Mouse (Mus musculus) stomach, postnatal 0 days (tissue): ENCODE measurements around the gene Gabrb1. TPM values are rescaled to one million over a fixed set of nuclear protein-coding genes. Genes with fewer than 3 reads are reported as not detected.
"Not testable (repeated sequence)": the region's sequence is repeated elsewhere in the genome, so short reads cannot be mapped to it uniquely, and the experiment has no call there.

Experiments used
- ATAC-seq: fragments of 200-750 bp; cut with Nextera tagmentation; 2 replicates; pipeline ENCODE4 v1.8.0; 2017; ENCODE audit not compliant: low FRiP score, low TSS enrichment
- DNase-seq: peaks from one replicate; pipeline ENCODE4 v3.0.0-alpha.2; 2016; ENCODE audit warnings: low spot score
- H3K27ac ChIP-seq: fragments of 300-500 bp; sonication (generic); replicated peaks from 2 replicates; pipeline ENCODE4 v1.5.1; 2014; ENCODE audit warnings: mild to moderate bottlenecking, control low read depth
- H3K27me3 ChIP-seq: fragments of 300-500 bp; sonication (generic); 2 replicates; pipeline ENCODE4 v1.6.1; 2014; ENCODE audit warnings: low read length; ENCODE audit not compliant: control insufficient read depth, insufficient read depth
- H3K36me3 ChIP-seq: fragments of 300-500 bp; sonication (generic); 2 replicates; pipeline ENCODE4 v1.6.1; 2014; ENCODE audit warnings: low read length, mixed read lengths; ENCODE audit not compliant: control insufficient read depth, insufficient read depth
- H3K4me1 ChIP-seq: fragments of 300-500 bp; sonication (generic); replicated peaks from 2 replicates; pipeline ENCODE4 v1.6.1; 2014; ENCODE audit warnings: antibody characterized with exemption; ENCODE audit not compliant: control insufficient read depth, insufficient read depth
- H3K4me2 ChIP-seq: fragments of 300-500 bp; sonication (generic); replicated peaks from 2 replicates; pipeline ENCODE4 v1.6.1; 2014; ENCODE audit warnings: low read depth, mild to moderate bottlenecking, control low read depth, moderate library complexity
- H3K4me3 ChIP-seq: fragments of 300-500 bp; sonication (generic); 2 replicates; pipeline ENCODE4 v1.5.1; 2014; ENCODE audit warnings: low read depth, low read length, control low read depth
- H3K9ac ChIP-seq: fragments of 300-500 bp; sonication (generic); 2 replicates; pipeline ENCODE4 v1.6.1; 2014; ENCODE audit warnings: mild to moderate bottlenecking, low read length, control low read depth, mixed read lengths
- H3K9me3 ChIP-seq: fragments of 300-500 bp; sonication (generic); 2 replicates; pipeline ENCODE4 v1.6.1; 2016; ENCODE audit warnings: low read length; ENCODE audit not compliant: control insufficient read depth
- CTCF ChIP-seq: IDR thresholded peaks from 2 replicates; pipeline ENCODE4 v1.5.1; 2016; ENCODE audit warnings: antibody characterized with exemption, low read depth, mild to moderate bottlenecking, moderate library complexity
- EP300 ChIP-seq: optimal IDR thresholded peaks from 2 replicates; pipeline ENCODE3; 2016; ENCODE audit warnings: antibody characterized with exemption
- WGBS: fragments of 180-500 bp; shearing (Covaris S2); extraction: QIAGEN DNeasy Blood & Tissue Kit; methylation state at CpG from one replicate; pipeline ENCODE4 v1.1.7; 2014; 5-methylcytosine and 5-hydroxymethylcytosine counted together
- polyA plus RNA-seq: library from polyadenylated mRNA; unstranded; fragments of >200 nt; fragmentation: Nextera tagmentation; extraction: Ambion mirVana; gene quantifications from 2 replicates; pipeline ENCODE4 v1.2.1, GENCODE M21; 2015

The Gabrb1 gene
- polyA plus RNA-seq, 1 experiment from 2014 or later = 0.10 TPM

GRCm38 (mm10) chr5:72148679-72149078, 490.8 kb downstream of the Gabrb1 start:
- Histone ChIP-seq H3K9ac (no peak overlapping the region), H3K27ac (no peak overlapping the region), H3K36me3 (no peaks in the 10 kb centered on the region), H3K27me3 (no peaks in the 10 kb centered on the region), H3K4me1 (no peaks in the 10 kb centered on the region), H3K4me2 (no peak overlapping the region), H3K9me3 (no peaks in the 10 kb centered on the region), H3K4me3 (no peak overlapping the region)
- WGBS = 51% methylated on average over 5 of the region's 5 CpGs
- DNase-seq (no peak), ATAC-seq (no peak)
- TF ChIP-seq CTCF (no peak), EP300 (no peak)

DNA sequence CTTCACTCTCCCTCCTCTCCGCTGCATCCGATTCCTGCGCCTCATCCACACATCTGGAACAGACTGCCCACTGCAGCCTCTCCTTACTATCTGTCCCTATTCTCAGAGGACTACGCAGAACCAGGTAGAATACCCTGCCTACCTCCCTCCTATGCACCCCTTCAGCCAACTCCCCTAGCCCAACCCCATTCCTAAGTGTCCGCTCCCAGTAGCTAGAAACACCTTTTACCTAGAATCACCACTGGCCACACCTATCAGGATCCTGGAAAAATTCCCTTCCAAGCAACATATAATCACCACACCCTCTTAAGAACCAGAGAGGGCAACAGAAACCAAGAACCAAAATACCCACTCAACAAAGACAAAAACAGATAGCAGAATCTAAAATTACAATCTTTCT, 493.0 kb downstream of the Gabrb1 start:
- Histone ChIP-seq H3K9ac (no peak overlapping the region), H3K4me3 (no peak overlapping the region), H3K36me3 (no peaks in the 10 kb centered on the region), H3K27me3 (no peaks in the 10 kb centered on the region), H3K27ac (no peak overlapping the region), H3K9me3 (no peaks in the 10 kb centered on the region), H3K4me1 (no peaks in the 10 kb centered on the region), H3K4me2 (no peak overlapping the region)
- peak; percentile 25 for DNase-seq
- WGBS = 85% methylated on average over 5 of the region's 5 CpGs
- peak; percentile 90 for ATAC-seq
- TF ChIP-seq CTCF = no peak
- no peak for TF ChIP-seq EP300

- not testable (repeated sequence) for H3K9me3 ChIP-seq, DNase-seq, H3K4me2 ChIP-seq, H3K27me3 ChIP-seq, H3K36me3 ChIP-seq, H3K4me1 ChIP-seq, H3K27ac ChIP-seq, H3K4me3 ChIP-seq, H3K9ac ChIP-seq, ATAC-seq
- TF ChIP-seq CTCF = 0 out of 2 replicates have a peak, but pooled peaks have one; percentile 4
- 81% methylated on average over 3 of the region's 3 CpGs for WGBS
Observed at GRCm38 (mm10) chr5:72155686-72156085, 497.8 kb downstream of the Gabrb1 start.

DNA sequence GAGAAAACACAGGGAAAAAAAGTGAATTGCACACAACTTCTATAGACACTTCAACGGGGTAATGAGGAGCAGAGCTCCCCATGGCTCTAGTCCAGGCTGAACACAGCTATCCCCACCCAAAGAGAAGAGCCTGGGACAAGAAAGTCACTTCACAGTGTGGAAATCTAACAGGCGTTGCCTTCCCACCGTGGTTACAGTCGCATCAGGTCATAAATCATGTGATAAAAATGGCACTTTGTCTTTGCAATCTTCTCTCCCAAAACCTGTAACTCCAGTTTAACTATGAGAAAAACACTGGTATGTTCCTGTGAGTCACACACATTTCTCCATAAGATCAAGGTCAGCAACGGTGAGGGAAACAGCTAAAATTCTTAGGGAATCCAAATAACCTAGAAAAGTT, 498.7 kb downstream of the Gabrb1 start:
- ATAC-seq (0 out of 2 replicates have a peak, but pooled peaks have one; percentile 38), DNase-seq (no peak)
- Histone ChIP-seq H3K27me3 (no peaks in the 10 kb centered on the region), H3K4me3 (no peak overlapping the region), H3K36me3 (peaks cover 6% of the 10 kb centered on the region), H3K4me2 (no peak overlapping the region), H3K9ac (no peak overlapping the region), H3K4me1 (no peaks in the 10 kb centered on the region), H3K9me3 (no peaks in the 10 kb centered on the region), H3K27ac (no peak overlapping the region)
- 71% methylated on average over 5 of the region's 5 CpGs for WGBS
- TF ChIP-seq EP300 (no peak), CTCF (no peak)

- no peaks in the 10 kb centered on the region for H3K4me1 ChIP-seq
- H3K27me3 ChIP-seq = no peaks in the 10 kb centered on the region
- H3K4me3 ChIP-seq = no peak overlapping the region
- DNase-seq = no peak
- ATAC-seq = no peak
- no peak overlapping the region for H3K9ac ChIP-seq
- no peak overlapping the region for H3K4me2 ChIP-seq
- no peak overlapping the region for H3K27ac ChIP-seq
- H3K9me3 ChIP-seq = no peaks in the 10 kb centered on the region
- H3K36me3 ChIP-seq = peaks cover 9% of the 10 kb centered on the region
- WGBS = 86% methylated on average over 12 of the region's 12 CpGs
- no peak for TF ChIP-seq EP300
Observed at GRCm38 (mm10) chr5:72158667-72159066, 500.8 kb downstream of the Gabrb1 start.

DNA sequence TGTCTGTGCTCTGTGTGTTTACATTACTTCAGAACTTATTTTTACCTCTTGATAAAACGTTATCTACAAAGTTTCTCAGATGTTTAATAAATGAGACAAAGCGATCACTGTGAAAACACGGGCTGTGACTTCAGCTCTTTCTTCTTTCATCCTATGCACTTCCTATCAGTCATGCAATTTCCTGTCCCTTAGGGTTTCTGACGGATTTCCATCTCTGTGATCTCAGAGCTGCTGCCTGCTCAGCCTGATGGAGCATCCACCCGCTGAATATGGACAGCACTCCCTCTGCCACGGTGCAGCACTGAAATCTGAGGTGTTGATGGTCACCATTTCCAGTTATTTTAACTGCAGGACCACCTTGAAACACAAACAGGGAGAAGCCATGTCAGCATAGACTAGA, 501.6 kb downstream of the Gabrb1 start:
- H3K4me1 ChIP-seq = no peaks in the 10 kb centered on the region
- H3K4me2 ChIP-seq = no peak overlapping the region
- no peak overlapping the region for H3K4me3 ChIP-seq
- no peak overlapping the region for H3K9ac ChIP-seq
- 59% methylated on average over 6 of the region's 6 CpGs for WGBS
- H3K27ac ChIP-seq = no peak overlapping the region
- no peak for ATAC-seq
- H3K27me3 ChIP-seq = no peaks in the 10 kb centered on the region
- no peak for DNase-seq
- H3K9me3 ChIP-seq = no peaks in the 10 kb centered on the region
- TF ChIP-seq EP300 (no peak), CTCF (no peak)
- peaks cover 12% of the 10 kb centered on the region for H3K36me3 ChIP-seq
